Mouse (Mus musculus) small intestine, adult 2 months (tissue): ENCODE measurements around the gene Kdm1a. TPM values are rescaled to one million over a fixed set of nuclear protein-coding genes. Genes with fewer than 3 reads are reported as not detected.

Source experiments
- H3K27ac ChIP-seq: fragments of 200-500 bp; 2 replicates; pipeline ENCODE4 v1.5.1; 2012; ENCODE audit warnings: low read depth, low read length, control low read depth, inconsistent platforms; ENCODE audit not compliant: insufficient read depth
- H3K27me3 ChIP-seq: fragments of 200-500 bp; 2 replicates; pipeline ENCODE4 v1.6.1; 2012; ENCODE audit warnings: mild to moderate bottlenecking, moderate library complexity, low read length, inconsistent platforms; ENCODE audit not compliant: control insufficient read depth, insufficient read depth
- H3K36me3 ChIP-seq: fragments of 200-500 bp; 2 replicates; pipeline ENCODE4 v1.6.1; 2012; ENCODE audit warnings: mild to moderate bottlenecking, low read length, control low read depth, inconsistent platforms; ENCODE audit not compliant: control insufficient read depth, insufficient read depth
- H3K4me1 ChIP-seq: fragments of 200-500 bp; 2 replicates; pipeline ENCODE4 v1.6.1; 2012; ENCODE audit warnings: low read length, inconsistent platforms, mixed read lengths; ENCODE audit not compliant: control insufficient read depth, insufficient read depth, insufficient read length
- H3K4me3 ChIP-seq: fragments of 200-500 bp; 2 replicates; pipeline ENCODE4 v1.5.1; 2012; ENCODE audit warnings: low read depth, mild to moderate bottlenecking, control low read depth, inconsistent platforms, low read length, moderate library complexity
- CTCF ChIP-seq: fragments of 200-500 bp; IDR thresholded peaks from 2 replicates; pipeline ENCODE4 v1.5.1; 2012; ENCODE audit warnings: low read depth, mild to moderate bottlenecking, control low read depth, inconsistent platforms, low read length, moderate library complexity, mixed read lengths; ENCODE audit not compliant: insufficient replicate concordance, insufficient read length; ENCODE audit errors: extremely low read depth
- POLR2A ChIP-seq: fragments of 200-500 bp; IDR thresholded peaks from 2 replicates; pipeline ENCODE4 v1.6.1; 2012; ENCODE audit warnings: low read depth, mild to moderate bottlenecking, control low read depth, inconsistent platforms, low read length, moderate library complexity
- WGBS: fragments of 180-500 bp; shearing (Covaris S2); methylation state at CpG from one replicate; pipeline ENCODE4 v1.1.7; 2018; 5-methylcytosine and 5-hydroxymethylcytosine counted together
- polyA plus RNA-seq: library from polyadenylated mRNA; depleted of rRNA; stranded (reverse); fragments of >200 nt; gene quantifications from 2 replicates; pipeline ENCODE4 v1.2.3, GENCODE M21; 2012; rRNA removed

Gene Kdm1a
- 7.2 and 16.0 TPM in 2 replicates for polyA plus RNA-seq

DNA sequence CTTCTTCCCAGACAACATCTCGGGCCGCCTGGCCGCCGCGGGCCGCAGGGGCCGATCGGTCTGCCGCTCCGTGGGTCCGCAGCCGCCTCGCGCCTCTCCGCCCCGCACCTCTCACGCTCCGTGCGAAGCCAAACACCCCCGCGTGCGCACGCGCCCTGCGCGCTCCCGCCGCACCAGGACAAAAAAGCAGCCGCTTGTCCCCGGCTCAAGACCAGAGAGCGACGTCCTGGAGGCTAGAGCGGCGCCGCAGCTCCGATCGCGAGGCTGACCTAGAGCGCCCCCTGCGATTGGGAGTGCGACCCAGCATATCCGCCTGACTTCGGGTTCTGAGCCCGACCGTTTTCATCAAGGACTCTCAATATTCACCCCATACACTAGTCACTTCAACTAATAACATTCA lies at the start of gene Kdm1a:
Kdm1a (minus strand) TSS at position 156 of the 400 bp plus-strand sequence.
- H3K27ac ChIP-seq, result peak within 1 kb of the TSS; percentile 78
- under 1% methylated on average over 45 of the region's 45 CpGs for WGBS
- no peaks in the 10 kb centered on the region for H3K4me1 ChIP-seq
- H3K27me3 ChIP-seq, result no peaks in the 10 kb centered on the region
- H3K4me3 ChIP-seq, result peak within 1 kb of the TSS; percentile 98
- no peaks in the 10 kb centered on the region for H3K36me3 ChIP-seq
- TF ChIP-seq CTCF (peak; percentile 97), POLR2A (peak; percentile 82)

GRCm38 (mm10) chr4:136651882-136652527 lies 49.5 kb upstream of the Kdm1a start:
- Histone ChIP-seq H3K4me1 (no peaks in the 10 kb centered on the region), H3K36me3 (peaks cover 9% of the 10 kb centered on the region; the same call in 1 of the 2 replicates), H3K4me3 (no peak overlapping the region), H3K27me3 (no peaks in the 10 kb centered on the region), H3K27ac (no peak overlapping the region)
- TF ChIP-seq POLR2A, result no peak
- TF ChIP-seq CTCF, result no peak
- WGBS, result 83% methylated on average over 13 of the region's 13 CpGs

DNA sequence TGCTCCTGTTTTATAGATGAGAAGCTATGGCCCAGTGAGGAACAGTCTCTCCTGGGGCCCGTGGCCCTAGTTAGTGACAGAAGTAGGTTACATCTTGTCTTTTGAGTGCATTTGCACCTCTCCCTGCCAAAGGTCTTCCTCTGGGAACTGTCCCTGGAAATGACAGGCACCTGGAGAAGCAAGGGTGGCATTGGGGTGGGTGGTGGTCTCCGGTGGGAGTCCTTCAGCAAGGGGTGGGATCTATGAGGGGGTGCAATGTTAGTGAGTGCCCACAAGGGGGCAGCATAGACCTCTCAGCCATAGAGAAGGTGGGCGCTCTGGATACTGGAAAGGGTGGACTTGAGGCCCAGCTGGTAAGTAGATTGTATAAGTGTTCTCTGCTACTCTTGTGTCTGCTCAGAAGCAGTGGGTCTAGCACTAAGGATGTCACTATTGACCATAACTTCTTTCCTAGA lies 48.9 kb upstream of the Kdm1a start:
- H3K4me3 ChIP-seq, result no peak overlapping the region
- H3K27ac ChIP-seq, result no peak overlapping the region
- 63% methylated on average over 3 of the region's 3 CpGs for WGBS
- TF ChIP-seq POLR2A, result no peak
- TF ChIP-seq CTCF, result peak; percentile 88; the same call in 1 of the 2 replicates
- no peaks in the 10 kb centered on the region for H3K4me1 ChIP-seq
- peaks cover 6% of the 10 kb centered on the region; the same call in 1 of the 2 replicates for H3K36me3 ChIP-seq
- no peaks in the 10 kb centered on the region for H3K27me3 ChIP-seq

DNA sequence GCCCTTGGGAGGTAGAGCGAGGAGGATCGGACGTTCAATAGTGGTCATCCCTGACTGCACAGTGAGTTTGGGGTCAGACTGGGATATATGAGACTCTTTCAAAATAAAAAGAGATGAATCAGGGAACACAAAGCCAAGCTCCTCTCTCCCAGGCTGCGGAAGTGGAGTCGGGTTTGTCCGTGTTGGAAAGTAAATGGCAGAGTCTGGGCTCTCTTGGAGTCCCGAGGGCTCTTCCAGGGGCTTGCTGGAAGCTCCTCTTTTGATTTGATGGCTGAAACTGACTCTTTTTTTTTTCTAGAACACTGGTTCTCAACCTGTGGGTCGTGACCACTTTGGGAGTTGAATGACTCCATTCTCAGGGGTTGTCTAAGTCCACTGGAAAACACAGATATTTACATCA lies 47.7 kb upstream of the Kdm1a start:
- Histone ChIP-seq H3K27me3 (no peaks in the 10 kb centered on the region), H3K27ac (no peak overlapping the region), H3K4me1 (no peaks in the 10 kb centered on the region), H3K36me3 (peaks cover 5% of the 10 kb centered on the region; the same call in 1 of the 2 replicates), H3K4me3 (no peak overlapping the region)
- TF ChIP-seq CTCF (no peak), POLR2A (no peak)
- 88% methylated on average over 8 of the region's 8 CpGs for WGBS

- H3K27ac ChIP-seq, result no peak overlapping the region
- TF ChIP-seq POLR2A (no peak), CTCF (no peak)
- WGBS, result 35% methylated on average over 13 of the region's 13 CpGs
These were observed 47.1 kb upstream of the Kdm1a start for GRCm38 (mm10) chr4:136649480-136650196.

GRCm38 (mm10) chr4:136648922-136649479 lies 46.5 kb upstream of the Kdm1a start:
- Histone ChIP-seq H3K4me1 (no peaks in the 10 kb centered on the region), H3K27me3 (no peaks in the 10 kb centered on the region), H3K4me3 (no peak overlapping the region), H3K27ac (no peak overlapping the region), H3K36me3 (no peaks in the 10 kb centered on the region)
- peak; percentile 80; the same call in 1 of the 2 replicates for TF ChIP-seq CTCF
- no peak for TF ChIP-seq POLR2A
- WGBS, result 14% methylated on average over 11 of the region's 11 CpGs

More at GRCm38 (mm10) chr4:136649480-136650196, 47.1 kb upstream of the Kdm1a start:
- Histone ChIP-seq H3K36me3 (peaks cover under 1% of the 10 kb centered on the region; the same call in 1 of the 2 replicates), H3K4me3 (no peak overlapping the region), H3K27me3 (no peaks in the 10 kb centered on the region), H3K4me1 (no peaks in the 10 kb centered on the region)

- TF ChIP-seq CTCF (no peak), POLR2A (no peak)
- 24% methylated on average over 10 of the region's 10 CpGs for WGBS
- H3K36me3 ChIP-seq, result no peaks in the 10 kb centered on the region
- no peak overlapping the region for H3K27ac ChIP-seq
- no peak overlapping the region for H3K4me3 ChIP-seq
- peaks cover 17% of the 10 kb centered on the region for H3K27me3 ChIP-seq
- peaks cover 5% of the 10 kb centered on the region; the same call in 1 of the 2 replicates for H3K4me1 ChIP-seq
These were observed 36.4 kb upstream of the Kdm1a start for GRCm38 (mm10) chr4:136638890-136639289.
